Mouse (Mus musculus): ENCODE data around the gene Ptgdr. TPM values are rescaled to one million over a fixed set of nuclear protein-coding genes. Genes with fewer than 3 reads are reported as not detected.
A peak's percentile ranks its signal among the peaks of the same experiment; 100 is the strongest.
"Not testable (repeated sequence)": the region's sequence is repeated elsewhere in the genome, so short reads cannot be mapped to it uniquely, and the experiment has no call there.

Ptgdr gene
- 0.84 and 1.3 TPM in 2 replicates for polyA plus RNA-seq (2012; rRNA removed)

DNA sequence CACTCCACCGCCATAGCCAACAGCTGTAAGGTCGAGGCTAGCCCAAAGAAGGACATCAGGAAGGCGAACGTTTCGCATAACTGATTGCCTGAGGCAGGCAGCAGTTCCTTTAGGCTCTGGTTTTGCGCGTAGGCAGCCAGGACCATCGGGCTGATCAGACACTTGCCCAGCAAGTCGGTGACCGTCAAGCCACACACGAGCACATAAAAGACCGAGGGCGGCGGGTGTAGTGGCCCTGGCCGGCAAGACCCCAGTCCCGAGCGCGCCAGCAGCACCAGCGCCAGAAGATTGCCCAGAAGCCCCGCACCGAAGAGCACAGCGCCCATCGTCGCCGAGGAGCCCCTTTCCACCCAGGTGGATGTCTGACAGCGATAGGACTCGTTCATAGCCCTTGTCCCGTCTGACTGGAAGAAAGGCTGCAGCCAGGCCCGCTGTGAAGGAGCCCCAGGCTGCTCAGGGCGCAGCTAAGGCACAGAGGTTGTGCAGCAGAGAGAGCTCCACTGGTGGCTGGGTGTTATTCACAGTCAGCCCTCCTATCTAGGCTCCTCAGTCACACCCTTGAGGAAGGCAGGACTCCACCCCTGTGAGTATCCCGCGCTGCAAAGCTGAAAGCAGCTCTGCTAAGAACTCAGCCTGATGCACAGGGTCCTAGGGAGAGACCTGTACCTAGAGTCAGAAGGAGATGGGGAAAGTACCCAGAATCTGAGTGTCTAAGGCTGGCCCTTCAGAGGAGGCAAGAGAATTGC, at the start of gene Ptgdr:
Gene Ptgdr, minus strand, starts transcription at position 508 of the 746 bp plus-strand sequence.
- no peak for DNase-seq (ENCODE audit: extremely low spot score in 1 of 2, low spot score in 1 of 2)

GRCm38 (mm10) chr14:44907774-44908173, 48.6 kb upstream of the Ptgdr start:
- no peak for DNase-seq (ENCODE audit: extremely low spot score in 1 of 2, low spot score in 1 of 2)

DNA sequence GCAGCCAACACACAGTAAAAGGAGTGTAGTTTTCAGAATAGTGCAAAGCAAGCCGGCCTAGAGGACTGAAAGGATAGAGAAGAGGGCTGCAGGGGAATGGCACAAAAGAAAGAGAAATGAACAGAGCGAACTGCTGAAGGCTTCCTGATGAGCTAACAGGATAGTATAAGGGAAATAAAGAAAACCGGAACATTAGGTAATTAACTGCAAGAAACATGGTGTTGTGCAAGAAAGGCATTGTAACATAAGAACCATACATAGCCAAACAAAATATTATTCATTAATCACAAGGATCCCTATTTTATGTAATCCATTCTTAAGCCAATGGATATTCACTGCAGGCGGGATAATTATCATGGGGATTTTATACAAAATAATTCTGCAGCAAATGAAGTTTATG, 45.0 kb upstream of the Ptgdr start:
- DNase-seq (ENCODE audit: extremely low spot score in 1 of 2, low spot score in 1 of 2): no peak

- DNase-seq (ENCODE audit: extremely low spot score in 1 of 2, low spot score in 1 of 2): not testable (repeated sequence)
These were observed 42.6 kb upstream of the Ptgdr start for GRCm38 (mm10) chr14:44901735-44902134.

GRCm38 (mm10) chr14:44891387-44892132, 32.4 kb upstream of the Ptgdr start:
- DNase-seq (ENCODE audit: extremely low spot score in 1 of 2, low spot score in 1 of 2): no peak

GRCm38 (mm10) chr14:44869686-44870085, 10.5 kb upstream of the Ptgdr start:
- no peak for DNase-seq (ENCODE audit: extremely low spot score in 1 of 2, low spot score in 1 of 2)

DNA sequence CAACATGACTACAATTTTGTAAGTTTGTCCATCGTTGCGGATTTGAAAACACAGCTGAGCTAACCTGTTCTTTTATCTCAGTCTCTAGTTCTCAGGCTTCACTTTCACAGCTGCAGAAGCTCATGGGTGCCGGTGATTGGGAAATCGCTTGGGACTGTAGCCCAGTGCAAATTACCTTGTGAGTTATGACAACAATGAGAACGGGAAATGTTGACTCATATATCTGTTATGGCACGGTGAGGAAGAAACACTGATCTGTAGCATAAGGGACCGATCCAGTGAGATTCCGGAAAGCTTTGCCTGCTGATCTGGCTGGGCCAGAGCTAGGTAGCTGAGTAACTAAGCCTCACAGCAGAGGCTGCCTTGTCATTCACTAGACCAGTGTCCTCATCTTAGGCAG, 6.5 kb upstream of the Ptgdr start:
- DNase-seq (ENCODE audit: extremely low spot score in 1 of 2, low spot score in 1 of 2): no peak

DNA sequence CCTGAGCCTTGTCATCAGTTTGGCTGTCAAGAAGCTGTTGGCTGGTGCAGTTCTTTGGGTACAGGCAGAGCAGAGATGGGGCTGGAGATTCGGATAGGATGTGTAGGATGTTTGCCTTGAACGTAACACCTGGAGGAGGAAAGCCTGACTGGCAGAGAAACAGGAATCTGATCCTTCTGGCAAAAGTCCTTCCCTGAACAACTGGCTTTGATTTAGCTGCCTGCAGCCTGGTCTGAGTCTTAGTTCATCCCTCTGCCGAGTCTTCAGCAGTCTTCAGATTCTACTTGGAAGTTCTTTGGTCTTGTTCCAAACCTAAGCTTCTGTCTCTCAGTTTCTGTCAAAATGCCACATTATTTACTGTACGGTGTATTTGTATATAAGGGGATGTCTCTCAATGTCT, 3.9 kb upstream of the Ptgdr start:
- no peak for DNase-seq (ENCODE audit: extremely low spot score in 1 of 2, low spot score in 1 of 2)

- no peak for DNase-seq (ENCODE audit: extremely low spot score in 1 of 2, low spot score in 1 of 2)
These were observed 2.0 kb upstream of the Ptgdr start for GRCm38 (mm10) chr14:44861161-44861560.

GRCm38 (mm10) chr14:44858372-44858771, 803 bp downstream of the Ptgdr start:
- no peak for DNase-seq (ENCODE audit: extremely low spot score in 1 of 2, low spot score in 1 of 2)

DNA sequence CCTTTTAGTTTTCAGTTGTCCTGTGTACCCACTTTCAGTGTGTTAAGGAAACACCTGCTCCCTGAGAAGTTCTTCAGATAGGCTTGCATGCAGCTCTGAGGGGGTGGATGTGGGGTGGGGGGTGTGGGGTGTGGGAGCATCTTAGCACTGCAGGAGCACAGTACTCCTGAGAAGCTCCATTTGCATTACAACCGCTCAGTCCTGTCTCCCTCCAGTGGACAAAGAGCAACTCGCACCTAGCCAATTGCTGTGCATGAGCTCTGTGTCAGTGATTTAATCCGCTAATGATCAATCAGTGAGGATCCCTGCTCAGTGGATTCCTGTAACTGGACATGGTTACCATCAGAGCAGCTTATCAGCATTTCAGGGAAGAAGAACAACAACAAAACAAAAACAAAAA, 8.5 kb downstream of the Ptgdr start:
- peak in 1 of 2 experiments; percentile 18 for DNase-seq (ENCODE audit: extremely low spot score in 1 of 2, low spot score in 1 of 2)

DNA sequence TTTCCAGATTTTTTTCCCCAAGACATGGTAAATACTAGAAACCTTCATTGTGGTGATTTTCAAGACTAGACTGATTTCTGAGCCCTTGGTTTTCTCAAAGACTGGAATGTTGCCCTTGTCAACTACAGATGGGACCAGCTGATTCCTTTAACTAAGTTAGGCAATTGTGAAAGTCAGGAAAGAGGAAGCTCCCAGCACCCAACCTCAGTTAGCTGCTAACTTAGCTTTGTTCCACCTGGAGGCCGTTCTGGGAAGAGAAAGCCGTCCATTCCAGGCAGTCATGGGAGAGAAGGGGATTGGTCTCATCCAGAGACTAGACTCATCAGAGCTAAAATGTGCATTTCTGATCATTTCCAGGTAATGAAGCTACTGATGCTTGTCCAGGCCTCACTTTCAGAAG, 11.4 kb downstream of the Ptgdr start:
- DNase-seq (ENCODE audit: extremely low spot score in 1 of 2, low spot score in 1 of 2): no peak

DNA sequence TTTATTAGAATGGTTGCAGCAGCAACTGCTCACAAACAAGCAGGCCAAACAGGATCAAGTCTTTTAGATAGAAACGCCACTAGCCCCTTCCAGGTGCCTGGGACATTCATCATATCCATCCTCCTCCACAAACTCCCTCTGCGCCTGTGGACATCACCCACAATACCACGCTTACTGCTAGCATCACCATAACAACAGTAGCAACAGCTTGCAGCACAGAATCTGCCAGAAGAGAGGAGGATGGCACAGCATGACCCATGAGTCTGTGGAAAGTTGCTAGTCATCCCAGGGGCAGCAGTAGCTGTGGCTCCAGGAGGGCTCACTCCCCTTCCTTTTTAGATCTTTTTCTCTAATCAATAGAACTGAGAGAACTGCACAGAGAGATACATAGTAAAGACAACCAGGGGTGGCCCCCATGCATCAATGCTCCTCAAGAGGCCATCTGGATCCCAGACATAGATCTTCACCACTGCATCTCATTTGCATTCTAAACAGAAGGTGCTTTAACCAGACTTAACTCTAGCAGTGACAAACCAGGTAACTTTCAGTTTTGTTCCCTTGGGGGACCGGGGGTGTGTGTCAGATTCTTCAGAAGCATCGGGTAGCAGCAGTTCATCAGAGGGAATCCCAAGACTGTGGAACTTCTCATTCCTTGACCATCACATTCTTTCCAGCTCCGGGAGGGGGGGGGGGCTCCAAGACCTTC, 12.5 kb downstream of the Ptgdr start:
- DNase-seq (ENCODE audit: extremely low spot score in 1 of 2, low spot score in 1 of 2): peak in 1 of 2 experiments; percentile 30

GRCm38 (mm10) chr14:44843768-44844755, 15.1 kb downstream of the Ptgdr start:
- no peak for DNase-seq (ENCODE audit: extremely low spot score in 1 of 2, low spot score in 1 of 2)

GRCm38 (mm10) chr14:44838685-44839084, 20.5 kb downstream of the Ptgdr start:
- DNase-seq (ENCODE audit: extremely low spot score in 1 of 2, low spot score in 1 of 2): no peak

DNA sequence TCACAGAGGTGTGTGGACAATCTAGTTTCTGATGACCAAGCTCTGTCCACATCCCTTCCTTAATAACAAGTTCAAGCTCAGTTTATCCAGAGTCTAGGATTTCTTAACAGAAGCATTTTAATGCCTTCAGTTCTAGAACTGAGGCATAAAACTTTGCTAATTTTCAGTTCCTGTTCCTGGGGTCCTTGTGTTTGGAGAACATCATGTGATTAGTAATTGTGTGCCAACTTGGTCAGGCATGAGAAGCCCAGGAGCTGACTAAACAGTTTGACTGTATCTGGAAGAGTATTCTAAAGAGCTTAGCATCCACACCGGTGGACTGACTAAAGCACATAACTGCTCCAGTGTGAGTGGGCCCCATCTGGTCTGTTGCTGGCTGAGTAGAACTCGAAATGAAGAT, 24.0 kb downstream of the Ptgdr start:
- DNase-seq (ENCODE audit: extremely low spot score in 1 of 2, low spot score in 1 of 2): no peak

- DNase-seq (ENCODE audit: extremely low spot score in 1 of 2, low spot score in 1 of 2): not testable (repeated sequence)
These were observed 25.0 kb downstream of the Ptgdr start for GRCm38 (mm10) chr14:44834134-44834533.

- not testable (repeated sequence) for DNase-seq (ENCODE audit: extremely low spot score in 1 of 2, low spot score in 1 of 2)
These were observed 26.1 kb downstream of the Ptgdr start for GRCm38 (mm10) chr14:44833096-44833495.

- no peak for DNase-seq (ENCODE audit: extremely low spot score in 1 of 2, low spot score in 1 of 2)
These were observed 31.4 kb downstream of the Ptgdr start for GRCm38 (mm10) chr14:44827736-44828135.
